Mouse (Mus musculus): ENCODE results near the gene Nup62.

- TF ChIP-seq CTCF (IDR thresholded peaks at IDR 0.05; ENCODE audit: low read depth, low read length): no peak
- no peak for TF ChIP-seq POLR2A (IDR thresholded peaks at IDR 0.05; ENCODE audit: borderline replicate concordance, low read depth, low read length)
Measured at GRCm38 (mm10) chr7:44832763-44833162, 16.9 kb downstream of the Nup62 start.
